Mouse (Mus musculus) bone marrow, adult 2 months (tissue): ENCODE measurements around the gene Ccdc105. TPM values are rescaled to one million over a fixed set of nuclear protein-coding genes. Genes with fewer than 3 reads are reported as not detected.

ENCODE experiments used
- H3K27ac ChIP-seq: fragments of 200-500 bp; 2 replicates; pipeline ENCODE4 v1.5.1; 2012; ENCODE audit warnings: low read depth, mild to moderate bottlenecking, control low read depth, inconsistent platforms, low read length; ENCODE audit not compliant: control insufficient read depth, poor library complexity, insufficient read depth
- H3K4me1 ChIP-seq: fragments of 200-500 bp; 2 replicates; pipeline ENCODE4 v1.6.1; 2011; ENCODE audit warnings: low read length; ENCODE audit not compliant: control insufficient read depth, insufficient read depth
- H3K4me3 ChIP-seq: fragments of 200-500 bp; replicated peaks from 2 replicates; pipeline ENCODE3; 2011; ENCODE audit warnings: mild to moderate bottlenecking, low read depth, low read length, control low read depth; ENCODE audit not compliant: control insufficient read depth
- CTCF ChIP-seq: fragments of 200-500 bp; IDR thresholded peaks from 2 replicates; pipeline ENCODE4 v1.5.1; 2011; ENCODE audit warnings: low read length, control low read depth; ENCODE audit not compliant: control insufficient read depth, insufficient read depth
- POLR2A ChIP-seq: fragments of 200-500 bp; IDR thresholded peaks from 2 replicates; pipeline ENCODE4 v1.6.1; 2011; ENCODE audit warnings: low read depth, mild to moderate bottlenecking, control low read depth, low read length, borderline replicate concordance; ENCODE audit not compliant: control insufficient read depth
- WGBS: fragments of 180-500 bp; shearing (Covaris S2); methylation state at CpG from one replicate; pipeline ENCODE4 v1.1.7; 2018; 5-methylcytosine and 5-hydroxymethylcytosine counted together
- polyA plus RNA-seq: library from polyadenylated mRNA; stranded (reverse); fragments of >200 nt; gene quantifications from 2 replicates; pipeline ENCODE4 v1.2.4, GENCODE M21; 2011; ENCODE audit warnings: low replicate concordance; ENCODE audit not compliant: missing spikeins, insufficient read depth, insufficient read length

The Ccdc105 gene
- polyA plus RNA-seq, 1 experiment = not detected

DNA sequence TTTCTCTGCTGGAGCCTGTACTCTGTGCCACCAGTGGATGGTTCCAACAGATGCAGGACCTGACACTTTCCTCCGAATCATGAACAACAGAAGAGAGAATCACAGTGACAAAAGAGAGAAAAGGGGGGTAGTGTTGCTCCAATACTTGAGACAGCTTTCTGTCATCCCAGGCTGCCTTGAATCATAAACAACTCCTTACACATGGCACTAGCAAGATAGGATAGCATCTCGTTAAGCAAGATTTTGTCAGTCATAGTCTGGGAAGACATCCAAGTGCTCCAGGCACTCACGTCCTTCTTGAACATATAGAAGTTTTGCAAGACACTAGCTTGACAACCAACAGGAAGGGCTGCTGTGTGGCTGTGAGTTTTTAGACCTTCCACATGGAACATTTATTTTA, 25.8 kb downstream of the Ccdc105 start:
- Histone ChIP-seq H3K27ac (no peak overlapping the region), H3K4me1 (no peaks in the 10 kb centered on the region), H3K4me3 (no peak overlapping the region)
- no peak for TF ChIP-seq POLR2A
- TF ChIP-seq CTCF = no peak
- WGBS = 45% methylated on average over 3 of the region's 3 CpGs

GRCm38 (mm10) chr10:78723416-78723815, 29.4 kb downstream of the Ccdc105 start:
- no peak overlapping the region for H3K27ac ChIP-seq
- 34% methylated on average over 2 of the region's 2 CpGs for WGBS
- H3K4me3 ChIP-seq = no peak overlapping the region
- TF ChIP-seq CTCF = no peak
- TF ChIP-seq POLR2A = no peak
- no peaks in the 10 kb centered on the region for H3K4me1 ChIP-seq

DNA sequence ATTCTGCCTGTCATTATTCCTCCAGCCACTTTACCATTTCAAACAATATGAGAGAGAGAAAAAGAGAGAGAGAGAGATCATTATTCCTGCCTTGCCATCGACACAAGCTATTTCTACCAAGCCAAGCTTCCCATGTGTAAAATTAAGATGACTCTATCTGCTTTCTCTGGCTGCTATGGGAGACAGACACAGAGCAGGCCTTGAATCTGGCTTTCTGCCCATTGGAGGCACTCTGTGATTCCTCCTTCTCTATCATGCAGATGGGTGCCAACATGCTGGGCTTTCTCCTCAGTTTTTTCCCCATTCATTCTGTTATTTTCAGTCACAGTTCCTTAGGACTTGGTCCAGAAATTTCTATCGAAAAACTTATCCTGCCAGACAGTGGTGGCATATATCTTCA, 30.2 kb downstream of the Ccdc105 start:
- H3K27ac ChIP-seq = no peak overlapping the region
- no peak overlapping the region for H3K4me3 ChIP-seq
- 73% methylated on average over 2 of the region's 2 CpGs for WGBS
- no peaks in the 10 kb centered on the region for H3K4me1 ChIP-seq
- no peak for TF ChIP-seq POLR2A
- TF ChIP-seq CTCF = no peak

DNA sequence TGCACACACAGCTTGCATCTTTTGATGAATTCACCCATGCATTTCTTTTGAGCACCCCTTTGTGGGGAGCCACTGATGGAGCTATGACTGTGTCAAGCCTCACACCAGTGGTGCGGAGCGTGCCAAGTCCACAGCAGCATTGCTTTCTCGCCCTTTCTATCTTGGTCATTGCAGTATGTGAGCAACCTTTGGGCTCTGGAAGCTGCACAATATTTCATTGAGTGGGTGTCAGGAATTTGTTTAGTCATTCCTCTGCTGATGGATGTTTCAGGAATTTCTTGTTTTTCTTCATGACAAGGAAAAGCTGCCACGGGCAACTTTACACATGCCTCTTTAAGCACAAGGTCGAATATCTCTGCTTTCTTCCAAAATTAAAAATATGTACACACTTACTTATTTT, 30.8 kb downstream of the Ccdc105 start:
- no peak for TF ChIP-seq CTCF
- no peak for TF ChIP-seq POLR2A
- H3K4me3 ChIP-seq = no peak overlapping the region
- no peaks in the 10 kb centered on the region for H3K4me1 ChIP-seq
- H3K27ac ChIP-seq = no peak overlapping the region
- WGBS = 79% methylated on average over 5 of the region's 5 CpGs

- H3K4me3 ChIP-seq = no peak within 1 kb of the TSS
- no peaks in the 10 kb centered on the region for H3K4me1 ChIP-seq
- no peak for TF ChIP-seq CTCF
- TF ChIP-seq POLR2A = no peak
- H3K27ac ChIP-seq = no peak within 1 kb of the TSS
- WGBS = 69% methylated on average over 11 of the region's 11 CpGs
Measured at GRCm38 (mm10) chr10:78718056-78718455, 34.8 kb downstream of the Ccdc105 start, which contains the start of gene Casp14. TSS of gene Casp14 (minus strand) at chr10:78718294.

- no peaks in the 10 kb centered on the region for H3K4me1 ChIP-seq
- no peak for TF ChIP-seq CTCF
- TF ChIP-seq POLR2A = no peak
- no peak overlapping the region for H3K4me3 ChIP-seq
- no peak overlapping the region for H3K27ac ChIP-seq
Measured at GRCm38 (mm10) chr10:78716231-78716630, 36.6 kb downstream of the Ccdc105 start.

DNA sequence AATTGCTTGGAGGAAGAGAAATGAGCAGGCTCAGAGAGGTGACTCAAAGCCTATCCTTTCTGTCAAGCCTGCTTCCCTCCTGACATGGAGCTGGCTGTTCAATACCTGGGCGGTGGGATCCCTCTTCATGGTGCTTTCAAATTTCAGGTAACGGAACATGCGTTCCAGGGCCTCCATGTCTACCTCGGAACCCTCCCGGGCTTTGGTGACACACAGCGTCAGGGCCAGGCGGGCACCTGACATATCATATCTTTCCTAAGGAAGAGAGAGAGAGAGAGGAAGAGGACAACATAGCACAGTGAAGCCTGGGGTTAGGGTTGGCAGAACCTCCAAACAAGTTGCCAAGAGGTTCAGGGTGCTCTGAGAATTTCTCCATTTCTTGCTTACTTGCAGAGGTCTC, 37.7 kb downstream of the Ccdc105 start:
- Histone ChIP-seq H3K27ac (no peak overlapping the region), H3K4me1 (no peaks in the 10 kb centered on the region), H3K4me3 (no peak overlapping the region)
- TF ChIP-seq POLR2A (no peak), CTCF (no peak)
- WGBS = 91% methylated on average over 7 of the region's 7 CpGs

DNA sequence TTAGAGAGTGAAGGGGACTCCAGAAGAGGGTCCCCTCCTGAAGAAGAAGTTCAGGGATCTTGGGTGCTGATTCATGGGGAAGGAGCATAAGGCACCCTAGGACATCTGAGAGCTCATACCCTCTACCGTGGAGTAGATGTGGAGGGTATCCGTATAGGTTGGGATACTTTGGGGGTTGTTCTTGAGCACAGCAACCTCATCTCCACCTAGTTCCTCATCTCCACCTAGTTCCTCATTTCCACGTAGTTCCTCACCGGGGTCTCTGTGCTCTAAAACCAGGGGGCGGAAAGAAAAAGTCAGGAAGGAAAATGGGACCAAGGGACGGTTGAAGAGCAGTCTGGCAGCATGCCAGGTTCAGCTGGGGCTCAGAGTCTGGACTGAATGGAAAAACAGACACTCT, 38.7 kb downstream of the Ccdc105 start:
- TF ChIP-seq POLR2A (no peak), CTCF (no peak)
- WGBS = 19% methylated on average over 6 of the region's 6 CpGs
- no peaks in the 10 kb centered on the region for H3K4me1 ChIP-seq
- no peak overlapping the region for H3K4me3 ChIP-seq
- no peak overlapping the region for H3K27ac ChIP-seq

- H3K27ac ChIP-seq = no peak overlapping the region
- H3K4me3 ChIP-seq = no peak overlapping the region
- no peak for TF ChIP-seq POLR2A
- TF ChIP-seq CTCF = no peak
- no peaks in the 10 kb centered on the region for H3K4me1 ChIP-seq
Measured at GRCm38 (mm10) chr10:78710706-78711105, 42.2 kb downstream of the Ccdc105 start.
